Mouse (Mus musculus) spleen, adult 12 weeks (tissue): Measurements from ENCODE around the gene Map2k5.

ENCODE experiments used
- DNase-seq: peaks from one replicate; pipeline ENCODE4 v3.0.0; 2022; ENCODE audit warnings: low spot score

The Map2k5 gene

DNA sequence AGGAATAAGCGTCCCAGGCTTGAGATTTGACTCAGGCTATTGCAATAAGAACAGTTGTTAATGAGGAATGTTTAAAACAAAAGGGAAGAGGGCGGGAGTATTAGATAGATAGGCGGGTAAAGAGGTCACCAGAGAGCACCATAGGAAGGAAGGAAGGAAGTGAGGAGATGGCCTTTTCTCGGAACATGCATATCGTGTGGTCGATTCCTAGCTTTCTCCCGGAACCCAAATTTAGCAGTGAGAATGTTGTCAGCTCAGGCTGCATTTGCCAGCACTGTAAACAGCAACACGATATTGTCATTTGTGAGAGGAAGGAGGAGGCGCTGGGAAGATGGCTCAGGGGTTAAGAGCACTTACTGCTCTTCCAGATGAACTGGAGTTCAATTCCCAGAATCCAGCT lies 253.2 kb downstream of the Map2k5 start:
- DNase-seq = no peak

DNA sequence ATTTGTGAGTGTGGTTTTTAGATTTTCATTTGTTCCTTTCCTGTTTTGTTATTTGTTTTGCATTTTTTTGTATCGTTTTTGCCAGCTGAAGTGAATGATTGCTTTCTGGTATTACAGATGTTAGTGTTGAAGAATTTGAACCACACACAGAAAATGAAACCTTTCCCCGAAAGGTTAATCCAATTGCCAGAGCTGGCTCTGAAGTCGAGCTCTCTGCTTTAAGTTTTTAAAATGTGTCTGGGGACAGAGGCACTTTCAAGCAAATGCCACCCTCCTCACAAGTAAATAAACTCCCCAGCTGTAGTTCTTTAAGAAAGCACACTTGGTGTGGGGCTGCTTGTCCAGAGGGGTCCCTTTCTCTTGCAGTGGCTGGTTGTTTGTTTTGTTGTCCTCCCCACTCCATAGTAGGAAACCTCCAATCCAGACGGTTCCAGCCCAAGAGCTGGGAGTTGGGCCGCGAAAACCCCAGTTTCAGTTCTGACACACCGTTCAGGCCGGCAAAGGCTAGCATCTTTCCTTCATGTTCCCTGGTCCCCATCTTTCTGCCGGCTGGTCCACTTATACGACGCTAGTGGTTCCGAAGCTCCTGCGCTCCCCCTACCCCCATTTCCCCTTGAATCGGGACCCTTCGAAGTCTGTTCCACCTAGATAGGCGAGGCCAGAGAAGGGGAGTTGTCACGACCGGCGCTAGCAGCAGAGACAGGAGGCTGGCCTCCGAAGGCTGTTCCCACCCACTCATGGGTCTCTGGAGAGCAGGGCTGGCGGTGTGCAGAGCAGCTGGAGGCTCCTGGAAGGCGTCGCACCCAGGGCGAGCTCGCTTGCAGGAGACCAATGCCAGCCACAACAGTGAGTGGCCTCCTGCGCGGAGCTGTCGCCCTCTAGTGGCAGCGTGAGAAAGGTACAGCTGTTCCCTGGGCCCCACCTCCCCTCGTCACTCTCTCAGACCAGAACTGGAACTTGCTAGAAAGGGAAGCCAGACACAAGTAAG lies 254.0 kb downstream of the Map2k5 start:
- peak; percentile 71 for DNase-seq

DNA sequence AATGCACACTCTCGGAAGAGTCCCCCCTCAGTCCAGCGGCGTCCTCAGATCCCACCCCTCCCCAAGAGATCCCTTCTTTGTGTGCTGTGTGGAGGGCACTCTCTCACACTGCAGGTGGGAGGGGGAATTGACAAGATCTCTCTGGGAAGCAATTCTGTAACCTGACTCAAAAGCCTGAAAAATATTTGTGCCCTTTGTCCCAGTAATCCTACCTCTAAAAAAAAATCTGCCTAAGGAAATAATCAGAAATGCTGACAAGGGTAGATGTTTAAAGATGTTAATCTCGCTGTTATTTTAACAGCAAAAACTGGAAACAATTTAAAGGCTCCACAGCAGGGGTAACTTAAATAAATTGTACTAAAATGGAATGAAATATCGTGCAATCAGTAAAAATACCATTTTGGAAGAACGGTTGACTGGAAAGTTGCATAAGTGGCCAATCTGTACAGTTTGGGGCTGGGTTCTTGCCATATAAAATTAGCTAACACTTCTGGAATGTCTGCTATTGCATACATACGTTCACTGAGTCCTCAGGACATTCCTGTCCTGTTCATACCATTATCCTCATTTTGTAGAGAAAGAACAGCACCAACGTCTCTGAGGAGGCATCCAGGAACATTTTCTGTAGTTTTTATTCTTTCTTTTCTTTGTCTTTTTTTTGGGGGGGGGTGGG lies 255.4 kb downstream of the Map2k5 start:
- no peak for DNase-seq

DNA sequence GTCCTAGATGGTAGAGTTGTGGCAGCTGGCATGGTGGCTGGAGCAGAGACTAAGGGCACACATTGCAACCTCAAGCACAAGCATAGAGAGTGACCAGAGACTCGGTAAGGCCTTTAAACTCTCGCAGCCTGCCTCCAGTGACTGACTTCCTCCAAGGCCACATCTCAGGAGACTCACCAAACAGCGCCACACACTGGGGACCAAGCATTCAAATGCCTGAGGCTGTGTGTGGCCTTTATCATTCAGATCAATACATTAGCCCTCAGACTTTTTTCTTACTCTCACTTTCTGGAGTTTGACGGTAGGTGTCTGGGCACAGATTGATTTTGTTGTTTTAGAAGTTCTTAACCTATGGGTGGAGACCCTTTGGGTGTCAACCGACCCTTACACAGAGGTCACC lies 259.3 kb downstream of the Map2k5 start:
- DNase-seq = no peak
